ENCODE assay signal across 8 mouse cellular contexts in the genomic region with DNA sequence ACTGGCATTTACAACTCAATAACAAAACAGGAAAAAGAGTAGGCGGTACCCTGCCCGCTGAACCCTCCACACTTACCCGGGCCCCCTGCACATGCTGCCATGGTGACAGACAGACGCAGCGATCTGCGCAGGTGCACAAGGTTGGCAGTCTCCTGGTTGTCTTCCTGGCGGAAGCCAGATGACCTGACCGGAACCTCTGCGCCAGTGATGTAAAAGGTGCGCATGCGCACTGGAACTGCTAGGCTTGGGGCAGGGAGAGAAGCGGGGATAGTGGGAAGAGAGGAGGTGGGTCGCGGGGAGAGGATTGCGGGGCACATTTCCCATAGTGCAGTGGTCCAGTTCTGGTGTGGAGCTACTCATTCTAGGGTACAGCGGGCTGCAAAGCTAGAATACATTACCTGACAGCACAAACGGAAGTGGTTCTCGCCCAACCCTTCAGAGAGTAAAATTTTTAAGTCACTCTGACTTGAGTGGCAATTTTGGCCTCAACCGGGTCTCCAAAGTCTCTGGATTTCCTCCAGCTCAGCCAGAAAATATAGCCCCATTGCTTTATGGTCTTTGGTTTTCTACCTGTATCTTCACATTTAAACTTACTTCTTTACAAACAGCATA. TPM values are rescaled to one million over a fixed set of nuclear protein-coding genes. Genes with fewer than 3 reads are reported as not detected.
A peak's percentile ranks its signal among the peaks of the same experiment; 100 is the strongest.
DNase-seq lines count a peak whose midpoint lies in the region; ATAC-seq lines count a peak whose summit lies in the region.

A gene (minus strand): TSS at position 164 of the 612 bp plus-strand sequence.

- no peaks in the 10 kb centered on the region for H3K4me1 ChIP-seq in embryonic facial prominence, embryonic 13.5 days
- no peaks in the 10 kb centered on the region; the same call in 1 of the 2 replicates for H3K4me1 ChIP-seq in midbrain, embryonic 11.5 days (ENCODE audit: control insufficient read depth, insufficient read depth, low read length)

- peak; percentile 73 to 82 for DNase-seq in adrenal gland, postnatal 4 days (ENCODE audit: low spot score in 2 of 2)
- peak; percentile 99 for DNase-seq in heart, adult 11 months
- peak; percentile 95 for DNase-seq in kidney, adult 11 months
- peak; percentile 94 for DNase-seq in left cerebral cortex, postnatal 4 days
- peak; percentile 98 for DNase-seq in midbrain, embryonic 11.5 days (ENCODE audit: low spot score, missing footprints)
- DNase-seq in right cerebral cortex, postnatal 4 days = peak; percentile 84
- peak; percentile 91 for DNase-seq in yolk sac, embryonic 10.5 days (ENCODE audit: low spot score)

- intact Hi-C loops in left cerebral cortex, postnatal 4 days (cut with DNase I) = loop anchor here (5.0 to 10.0 kb wide), 2 partner anchors 127 to 579 kb away; a partner anchor contains a TSS

- ATAC-seq in embryonic facial prominence, embryonic 13.5 days (ENCODE audit: insufficient number of reproducible peaks, insufficient read depth, low FRiP score, low TSS enrichment, low read depth) = peak; percentile 100
- peak; percentile 100 for ATAC-seq in midbrain, embryonic 11.5 days (ENCODE audit: low FRiP score)

- H3K4me3 ChIP-seq in embryonic facial prominence, embryonic 13.5 days = peak within 1 kb of the TSS; percentile 45
- peak within 1 kb of the TSS; percentile 39 for H3K4me3 ChIP-seq in midbrain, embryonic 11.5 days (ENCODE audit: low read depth, low read length)

- H3K9me3 ChIP-seq in embryonic facial prominence, embryonic 13.5 days = no peaks in the 10 kb centered on the region
- H3K9me3 ChIP-seq in midbrain, embryonic 11.5 days (ENCODE audit: control insufficient read depth, low read length) = no peaks in the 10 kb centered on the region

- peak within 1 kb of the TSS; percentile 74 for H3K4me2 ChIP-seq in embryonic facial prominence, embryonic 13.5 days
- H3K4me2 ChIP-seq in midbrain, embryonic 11.5 days = peak within 1 kb of the TSS; percentile 67

- H3K36me3 ChIP-seq in embryonic facial prominence, embryonic 13.5 days = peaks cover 12% of the 10 kb centered on the region; the same call in 1 of the 2 replicates
- no peaks in the 10 kb centered on the region for H3K36me3 ChIP-seq in midbrain, embryonic 11.5 days (ENCODE audit: control insufficient read depth, insufficient read depth, low read length)

- H3K9ac ChIP-seq in embryonic facial prominence, embryonic 13.5 days = peak within 1 kb of the TSS; percentile 69
- H3K9ac ChIP-seq in midbrain, embryonic 11.5 days (ENCODE audit: low read length) = peak within 1 kb of the TSS; percentile 62

- 6% methylated on average over 19 of the region's 19 CpGs for WGBS in embryonic facial prominence, embryonic 13.5 days
- WGBS in midbrain, embryonic 11.5 days = 7% methylated on average over 19 of the region's 19 CpGs

- peak within 1 kb of the TSS; percentile 75; the same call in 1 of the 2 replicates for H3K27ac ChIP-seq in embryonic facial prominence, embryonic 13.5 days
- H3K27ac ChIP-seq in midbrain, embryonic 11.5 days (ENCODE audit: low read depth, low read length) = no peak within 1 kb of the TSS

- H3K27me3 ChIP-seq in embryonic facial prominence, embryonic 13.5 days = no peaks in the 10 kb centered on the region
- H3K27me3 ChIP-seq in midbrain, embryonic 11.5 days (ENCODE audit: control insufficient read depth, insufficient read depth, low read length) = no peaks in the 10 kb centered on the region

RNA-seq across cellular contexts. Expression of the gene that starts here (rescaled TPM):
- total RNA-seq in adrenal gland, postnatal 4 days (2021) = 1 to 10 TPM; 5.8 to 7.7 TPM
- 0.18 and 0.52 TPM in 2 replicates for polyA plus RNA-seq in embryonic facial prominence, embryonic 13.5 days (2015; fragmentation: Nextera tagmentation; extraction: Ambion mirVana)
- total RNA-seq in left cerebral cortex, postnatal 4 days (2021) = 1 to 10 TPM; 7.5 to 7.6 TPM
- 0.18 TPM in 1 of 2 replicates, not detected in the other for polyA plus RNA-seq in midbrain, embryonic 11.5 days (2014; fragmentation: Nextera tagmentation; extraction: Ambion mirVana)

Comparison
In these comparisons a context has a peak if more than half of its experiments do, and no peak if none do; other contexts are left out.
1. Peak in ATAC-seq, H3K4me3 ChIP-seq, H3K27ac ChIP-seq, H3K9ac ChIP-seq and H3K4me2 ChIP-seq in embryonic facial prominence, embryonic 13.5 days; RNA of the gene not detected or under 1 TPM.
2. Peak in DNase-seq, ATAC-seq, H3K4me3 ChIP-seq, H3K9ac ChIP-seq and H3K4me2 ChIP-seq in midbrain, embryonic 11.5 days; RNA of the gene not detected or under 1 TPM.